Mouse (Mus musculus): ENCODE data around the gene Phf12. TPM values are rescaled to one million over a fixed set of nuclear protein-coding genes. Genes with fewer than 3 reads are reported as not detected.

The Phf12 gene
- 10 to 100 TPM; 56.1 to 64.4 (median 61.1) TPM for total RNA-seq (2022)

- peak; percentile 100 for DNase-seq (ENCODE audit: low spot score in 2 of 2)
Observed at GRCm38 (mm10) chr11:77982441-77982905, at the start of gene Phf12. Phf12 (plus strand) TSS chr11:77982754.

DNA sequence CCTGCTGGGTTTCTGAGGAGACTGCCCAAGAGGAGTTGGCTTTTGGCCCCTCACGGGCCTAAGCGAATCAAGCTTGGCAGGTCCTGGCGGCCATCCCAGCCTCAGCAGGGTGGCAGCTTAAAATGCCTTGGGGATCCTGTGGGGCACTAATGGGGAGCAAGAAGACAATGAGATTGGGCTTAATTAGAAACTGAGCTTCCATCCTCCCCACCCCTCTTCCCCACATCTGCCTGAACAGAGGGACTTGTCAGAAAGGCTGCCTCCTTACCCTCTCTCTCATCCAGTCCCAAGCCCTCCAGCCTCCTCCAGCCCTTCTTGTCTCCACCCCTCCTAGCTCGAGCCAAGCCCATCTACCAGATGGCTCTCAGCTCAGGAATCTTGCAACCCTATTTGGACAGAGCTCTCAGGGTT, 48.4 kb upstream of the Phf12 start:
- DNase-seq (ENCODE audit: low spot score in 2 of 2): no peak

GRCm38 (mm10) chr11:77934568-77935311, 47.8 kb upstream of the Phf12 start:
- DNase-seq (ENCODE audit: low spot score in 2 of 2): no peak

DNA sequence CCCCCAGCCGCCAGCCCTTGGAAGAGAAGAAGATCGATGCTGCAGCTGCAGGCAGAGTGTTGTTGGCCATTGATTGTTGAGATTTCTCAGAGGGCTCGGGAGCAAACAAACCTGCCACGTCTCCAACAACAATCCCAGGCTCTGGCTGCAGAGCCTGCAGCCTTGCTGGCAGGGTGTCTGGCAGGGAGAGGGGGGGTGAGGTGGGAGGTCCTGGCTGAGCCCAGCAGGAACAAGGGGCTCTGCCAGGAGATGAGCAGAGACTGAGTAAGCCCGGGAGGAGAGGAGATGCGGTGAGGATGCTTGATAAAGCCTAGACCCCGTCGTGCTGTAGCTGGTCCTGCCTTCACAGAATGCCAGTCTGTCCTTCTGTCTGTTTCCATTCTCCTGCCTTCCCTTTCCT, 45.7 kb upstream of the Phf12 start:
- DNase-seq (ENCODE audit: low spot score in 2 of 2): no peak

DNA sequence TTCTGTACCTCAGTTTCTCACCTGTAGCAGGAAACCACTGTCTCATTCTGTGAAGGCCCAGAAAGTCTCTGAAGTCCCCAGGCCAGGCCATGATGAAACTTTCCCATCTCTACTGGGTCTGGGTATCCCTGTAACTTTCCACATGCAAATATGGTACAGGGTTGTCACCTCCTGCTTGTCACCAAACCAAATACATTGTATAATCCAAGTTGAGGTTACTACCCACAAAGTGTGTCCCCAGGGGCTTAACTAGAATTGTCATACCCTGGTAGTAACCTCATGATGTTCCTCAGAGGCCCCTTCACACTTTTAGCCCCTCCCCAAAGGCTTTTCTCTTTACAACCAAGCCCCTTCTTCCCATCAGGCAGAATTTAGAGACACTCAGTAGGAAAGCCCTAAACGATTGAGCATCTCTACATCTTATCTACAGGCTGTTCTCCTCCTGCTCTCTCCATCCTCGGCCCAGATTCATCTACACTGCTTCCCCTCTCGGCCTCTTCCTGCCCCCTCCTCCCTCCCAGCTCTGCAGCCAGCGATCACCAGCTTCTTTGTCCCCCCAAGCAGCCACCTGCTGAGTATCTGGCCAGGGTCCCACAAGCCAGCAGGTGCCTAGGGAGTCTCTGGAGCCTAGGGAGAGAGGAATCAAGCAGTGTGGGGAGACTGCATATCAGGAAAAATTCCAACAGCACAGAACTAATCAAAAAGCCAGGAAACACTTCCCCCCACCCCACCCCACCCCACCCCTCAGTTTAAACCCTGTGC, 44.7 kb upstream of the Phf12 start:
- no peak for DNase-seq (ENCODE audit: low spot score in 2 of 2)

DNA sequence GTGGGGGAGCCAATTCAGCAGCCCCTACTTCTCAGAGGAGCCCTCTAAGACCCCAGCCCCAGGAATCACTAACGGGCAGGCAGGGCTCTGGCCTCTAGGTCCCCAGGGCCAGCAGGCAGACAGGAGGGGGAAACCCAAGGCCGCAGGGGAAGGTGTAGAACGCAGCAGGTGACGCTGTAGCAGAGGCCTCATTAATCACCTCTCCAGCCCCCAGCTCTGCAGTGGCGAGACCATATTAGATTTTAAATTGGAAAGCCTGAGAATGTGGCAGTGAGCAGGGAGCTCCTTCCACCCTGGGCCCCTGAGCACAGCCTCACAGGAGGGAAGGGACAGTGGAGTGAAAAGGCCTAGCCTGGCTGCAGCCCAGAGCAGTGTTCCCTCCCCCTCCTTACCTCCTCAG, 40.3 kb upstream of the Phf12 start:
- no peak for DNase-seq (ENCODE audit: low spot score in 2 of 2)

DNA sequence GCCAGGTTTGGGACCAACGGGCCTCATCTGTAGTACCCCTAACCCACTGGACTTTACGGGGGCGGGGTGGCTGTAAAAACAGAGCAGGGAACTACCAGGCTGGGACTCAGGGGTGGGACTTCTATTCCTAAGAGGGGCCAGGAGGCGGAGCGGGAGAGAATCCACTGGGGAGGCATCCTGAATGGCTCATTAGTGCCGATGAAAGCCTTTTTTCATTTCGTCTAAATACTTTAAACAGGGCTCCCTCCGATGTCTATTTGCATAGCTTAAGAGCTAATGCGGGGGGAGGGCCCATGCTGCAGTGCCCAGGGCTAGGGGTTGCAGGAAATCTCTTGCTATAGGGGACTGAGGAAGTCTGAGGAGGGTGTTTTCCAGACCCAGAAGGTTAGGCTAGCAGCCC, 34.7 kb upstream of the Phf12 start:
- DNase-seq (ENCODE audit: low spot score in 2 of 2): no peak

DNA sequence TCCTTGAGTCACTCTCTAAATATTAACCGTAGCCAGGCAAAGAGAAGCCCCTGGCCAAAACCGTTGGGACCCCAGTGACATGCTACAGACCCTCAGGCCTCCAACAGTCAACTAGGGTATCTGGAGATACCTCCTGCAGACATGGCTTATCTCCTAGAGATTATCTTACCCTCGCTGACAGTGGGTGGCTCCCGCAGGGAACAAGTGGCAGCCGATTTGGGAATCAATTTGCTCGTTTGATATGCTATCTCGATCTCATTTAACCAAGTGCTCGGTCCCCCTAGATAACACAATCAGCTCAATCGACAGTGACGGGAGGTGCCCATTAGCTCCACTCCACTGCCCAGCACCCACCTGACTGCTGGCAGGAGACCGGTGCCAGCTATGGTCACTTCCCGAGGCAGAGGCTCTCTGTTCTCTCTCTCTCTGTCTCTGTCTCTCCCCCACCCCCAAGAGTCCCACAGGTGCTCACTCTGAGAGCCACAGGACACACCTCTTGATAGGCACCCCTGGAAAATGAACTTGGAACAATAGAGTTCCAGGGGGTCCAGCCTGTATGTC, 32.3 kb upstream of the Phf12 start:
- DNase-seq (ENCODE audit: low spot score in 2 of 2): no peak

GRCm38 (mm10) chr11:77950797-77951228, 31.7 kb upstream of the Phf12 start:
- DNase-seq (ENCODE audit: low spot score in 2 of 2): peak; percentile 77 to 79

- DNase-seq (ENCODE audit: low spot score in 2 of 2): no peak
Observed at GRCm38 (mm10) chr11:77953671-77954070, 28.9 kb upstream of the Phf12 start.

- no peak for DNase-seq (ENCODE audit: low spot score in 2 of 2)
Observed at GRCm38 (mm10) chr11:77956428-77956827, 26.1 kb upstream of the Phf12 start.

GRCm38 (mm10) chr11:77958268-77958667, 24.3 kb upstream of the Phf12 start:
- DNase-seq (ENCODE audit: low spot score in 2 of 2): no peak

DNA sequence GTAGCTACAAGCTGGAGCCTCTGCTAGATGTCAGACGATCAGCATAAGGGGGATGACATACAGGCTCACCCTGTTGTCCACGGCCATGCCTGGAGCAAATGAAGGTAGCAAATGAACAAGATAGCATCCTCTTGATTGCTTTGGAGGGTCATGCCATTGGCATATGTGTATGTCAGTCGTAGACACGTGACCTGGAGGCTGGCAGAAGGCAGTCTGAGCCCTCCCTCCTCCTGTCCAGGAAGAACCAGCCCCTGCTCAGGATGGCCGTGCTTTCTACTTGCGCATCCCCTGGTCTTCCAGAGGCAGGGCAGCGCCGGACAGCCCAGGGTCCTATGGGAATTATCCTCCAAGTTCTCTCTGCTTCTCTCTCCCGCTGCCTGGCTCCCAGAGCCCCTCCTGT, 23.6 kb upstream of the Phf12 start:
- no peak for DNase-seq (ENCODE audit: low spot score in 2 of 2)

DNA sequence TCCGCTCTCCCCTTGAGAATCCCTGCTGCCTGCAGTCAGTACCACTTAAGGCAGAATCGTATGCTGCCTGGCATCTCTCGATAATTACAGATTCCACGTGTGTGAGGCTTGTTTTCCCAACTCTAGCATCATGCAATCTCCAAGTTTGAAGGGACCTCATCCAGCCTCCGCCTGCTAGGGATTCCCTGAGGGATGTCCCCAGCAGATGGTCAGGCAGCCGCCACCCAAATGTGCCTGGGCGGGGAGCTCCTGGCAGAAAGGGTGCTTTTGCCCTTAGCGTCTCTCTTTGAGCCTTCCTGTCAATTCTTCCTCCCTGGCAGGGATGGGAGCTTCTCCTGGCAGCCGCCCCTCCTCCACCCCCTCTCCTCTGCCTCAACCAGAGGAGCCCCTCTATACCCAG, 22.4 kb upstream of the Phf12 start:
- DNase-seq (ENCODE audit: low spot score in 2 of 2): peak; percentile 68 to 78

DNA sequence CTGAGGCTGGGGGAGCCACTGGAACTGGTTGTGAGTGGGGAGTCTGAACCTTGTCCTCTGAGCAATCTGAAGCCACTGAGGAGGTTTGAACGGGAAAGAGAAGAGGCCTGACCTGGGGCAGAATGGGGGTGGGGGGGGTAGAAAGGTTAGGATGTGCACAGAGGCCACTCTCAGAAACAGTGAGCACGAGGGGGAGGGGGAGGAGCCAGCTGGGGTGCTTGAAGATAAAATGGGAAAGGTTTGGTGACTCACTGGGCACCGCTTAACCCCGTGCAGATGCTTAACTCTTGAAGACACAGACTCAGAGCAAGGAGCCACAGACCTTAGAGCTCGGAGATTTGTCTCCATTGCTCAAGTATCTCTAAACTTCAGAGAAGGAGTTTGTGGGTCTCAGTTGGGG, 21.7 kb upstream of the Phf12 start:
- no peak for DNase-seq (ENCODE audit: low spot score in 2 of 2)

DNA sequence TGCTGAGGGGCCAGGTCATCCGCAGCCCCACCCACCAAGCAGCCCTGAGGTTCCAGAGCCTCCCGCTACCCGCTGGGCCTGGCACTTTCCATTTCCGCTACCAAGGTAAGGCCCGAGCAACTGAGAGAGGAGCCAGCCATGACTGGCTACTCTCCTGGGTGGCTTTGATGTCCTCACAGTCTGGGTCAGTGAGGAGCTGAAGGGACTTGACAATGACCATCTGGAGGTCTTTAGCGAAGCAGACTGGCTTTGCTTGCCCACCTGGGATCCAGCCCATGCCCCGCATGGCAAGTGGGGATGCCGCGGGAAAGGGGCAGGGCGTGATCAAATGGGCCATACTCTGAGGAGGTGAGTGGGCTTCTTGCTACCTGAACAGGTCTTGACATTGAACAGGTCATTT, 19.6 kb upstream of the Phf12 start:
- DNase-seq (ENCODE audit: low spot score in 2 of 2): no peak

DNA sequence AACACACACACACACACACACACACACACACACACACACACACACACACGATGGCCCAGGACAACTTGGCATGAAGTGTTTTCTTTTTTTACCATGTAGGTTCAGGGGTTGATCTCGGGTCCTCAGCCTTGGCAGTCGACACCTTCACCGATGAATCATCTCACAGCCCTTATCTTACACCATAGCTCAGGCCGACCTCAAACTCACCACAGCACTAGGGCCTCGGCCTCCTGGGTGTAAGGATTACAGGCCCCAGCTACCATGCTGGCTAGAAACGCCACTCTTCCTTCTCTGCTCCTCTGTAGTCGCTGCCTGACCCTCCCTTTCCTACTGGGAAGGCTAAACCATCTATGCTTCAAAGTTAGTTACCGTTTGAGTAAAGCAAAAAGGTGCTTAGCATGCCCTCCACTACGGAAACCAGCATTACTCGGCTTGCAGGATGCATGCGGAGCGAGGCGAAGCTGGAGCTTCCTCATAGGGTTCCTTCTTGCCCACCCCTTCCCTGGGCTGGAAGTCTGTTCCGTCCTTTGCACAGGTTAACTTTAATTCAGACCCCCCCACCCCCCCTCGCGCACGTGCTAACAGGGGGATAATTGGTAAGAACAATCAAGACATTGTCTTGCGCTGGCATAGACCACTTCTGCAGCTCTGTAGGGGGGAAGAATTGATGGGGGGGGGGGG, 18.0 kb upstream of the Phf12 start:
- DNase-seq (ENCODE audit: low spot score in 2 of 2): no peak

DNA sequence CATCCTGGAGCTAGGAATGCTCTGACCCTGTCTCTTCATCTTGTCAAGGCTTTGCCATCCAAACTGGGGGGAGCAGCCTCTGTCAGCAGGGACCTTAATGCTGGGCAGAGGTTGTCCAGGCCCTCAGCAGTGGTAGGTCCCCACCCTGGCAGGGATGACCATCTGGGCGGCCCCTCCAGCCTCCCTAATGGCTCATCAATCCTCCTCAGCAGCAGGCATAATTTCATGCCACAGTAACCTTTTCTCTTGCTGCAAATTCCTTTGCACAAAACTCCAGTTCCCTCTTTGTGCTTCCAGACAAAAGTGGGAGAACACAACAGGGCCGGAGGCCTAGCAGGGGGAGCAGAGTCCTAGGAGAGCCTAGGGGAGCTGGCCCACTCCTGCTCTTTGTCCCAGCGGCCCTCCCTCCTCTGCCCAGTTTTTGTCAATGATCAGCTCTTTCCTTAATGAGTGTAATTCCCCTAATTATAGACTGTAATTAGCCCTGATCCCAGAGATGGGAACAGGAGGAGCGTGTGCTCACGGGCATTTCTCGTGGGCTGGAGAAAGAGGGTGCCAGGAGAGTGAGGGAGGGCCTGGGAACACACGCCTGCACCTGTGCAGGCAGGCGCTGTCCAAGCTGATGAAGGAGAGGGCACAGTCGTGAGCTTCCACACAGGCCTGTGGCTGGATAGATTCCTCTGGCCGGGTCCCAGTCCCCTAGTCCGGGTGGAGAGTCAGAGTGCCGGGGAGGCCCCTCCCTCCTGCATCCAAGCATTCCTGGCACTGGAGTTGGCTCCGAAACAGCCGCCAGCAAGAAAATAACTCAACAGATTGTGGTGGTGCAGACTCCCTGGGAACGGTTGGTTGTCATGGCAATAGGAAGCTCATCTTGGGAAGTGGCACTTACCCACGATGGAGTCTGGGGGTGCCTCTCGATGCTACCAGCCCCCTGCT, 17.2 kb upstream of the Phf12 start:
- peak; percentile 88 to 91 for DNase-seq (ENCODE audit: low spot score in 2 of 2)

DNA sequence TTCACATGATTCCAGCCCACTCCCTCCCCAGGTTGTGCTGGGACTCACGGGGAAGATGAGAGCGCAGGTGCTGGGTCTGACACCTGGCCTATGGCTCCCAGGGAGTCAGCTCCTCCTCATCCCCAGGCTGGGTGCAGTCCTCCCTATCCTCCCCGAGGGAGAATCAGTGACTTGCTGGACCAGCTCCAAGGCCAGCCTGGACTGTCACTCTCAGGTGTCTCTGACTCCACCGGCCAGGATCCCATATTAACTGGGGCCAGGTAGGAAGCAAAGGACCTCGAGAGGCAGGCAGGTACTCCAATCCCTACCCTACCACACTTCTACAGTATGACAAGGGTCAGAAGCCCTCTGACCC, 16.5 kb upstream of the Phf12 start:
- no peak for DNase-seq (ENCODE audit: low spot score in 2 of 2)

GRCm38 (mm10) chr11:77967114-77967513, 15.4 kb upstream of the Phf12 start:
- DNase-seq (ENCODE audit: low spot score in 2 of 2): peak; percentile 63 to 86

DNA sequence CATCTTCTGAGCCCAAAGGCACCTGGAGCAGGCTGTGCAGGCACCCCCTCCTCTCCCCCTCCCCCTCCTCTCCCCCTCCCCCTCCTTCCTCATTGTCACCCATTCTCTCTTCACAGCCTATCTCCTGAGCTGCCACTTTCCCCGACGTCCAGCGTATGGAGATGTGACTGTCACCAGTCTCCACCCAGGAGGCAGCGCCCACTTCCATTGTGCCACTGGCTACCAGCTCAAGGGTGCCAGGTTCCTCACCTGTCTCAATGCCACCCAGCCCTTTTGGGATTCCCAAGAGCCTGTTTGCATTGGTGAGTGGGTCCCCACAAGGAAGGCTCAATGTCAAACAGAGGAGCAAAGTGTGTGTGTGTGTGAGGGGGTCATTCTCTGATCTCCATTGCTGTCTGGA, 13.8 kb upstream of the Phf12 start:
- no peak for DNase-seq (ENCODE audit: low spot score in 2 of 2)

Data from layer of hippocampus, adult 8-10 months (tissue).